Comparison of ENCODE assay signal across 28 mouse cellular contexts in genomic region chr7:45190186-45190585, GRCm38 (mm10). TPM values are rescaled to one million over a fixed set of nuclear protein-coding genes. Genes with fewer than 3 reads are reported as not detected.
"Had no signal": no experiment of that assay in that cellular context is flagged by ENCODE, and none has a peak within 500 bp of the region (broad histone marks: within the 10 kb centered on the region; RNA-seq: fewer than 3 reads in every experiment).

No protein-coding gene starts in this region.

- H3K36me3 ChIP-seq: limb, embryonic 12.5 days; limb, embryonic 15.5 days; midbrain, embryonic 12.5 days; midbrain, embryonic 15.5 days; neural tube, embryonic 12.5 days; neural tube, embryonic 15.5 days; stomach, embryonic 15.5 days had no signal

- DNase-seq: kidney, adult 2 months; kidney, postnatal 25 days; layer of hippocampus, adult 9-11 months; left cerebral cortex, postnatal 4 days; liver, postnatal 0 days; lung, embryonic 14.5 days; lung, postnatal 36 days; right cerebral cortex, postnatal 14 days; spleen, adult 18-20 months; thymus, postnatal 25 days had no signal

- H3K9ac ChIP-seq: limb, embryonic 12.5 days; limb, embryonic 15.5 days; liver, embryonic 14.5 days; liver, postnatal 0 days; lung, embryonic 14.5 days; midbrain, embryonic 12.5 days; midbrain, embryonic 15.5 days; neural tube, embryonic 12.5 days; neural tube, embryonic 15.5 days; stomach, embryonic 15.5 days had no signal

- H3K4me3 ChIP-seq: layer of hippocampus, adult 2 months; limb, embryonic 12.5 days; limb, embryonic 15.5 days; midbrain, embryonic 12.5 days; midbrain, embryonic 15.5 days; neural tube, embryonic 12.5 days; neural tube, embryonic 15.5 days; stomach, embryonic 15.5 days had no signal

- ATAC-seq: liver, postnatal 0 days; lung, postnatal 0 days; midbrain, embryonic 15.5 days had no signal

- H3K4me2 ChIP-seq: limb, embryonic 12.5 days; limb, embryonic 15.5 days; liver, embryonic 11.5 days; lung, embryonic 14.5 days; midbrain, embryonic 12.5 days; midbrain, embryonic 15.5 days; neural tube, embryonic 12.5 days; neural tube, embryonic 15.5 days; stomach, embryonic 15.5 days had no signal

- H3K4me1 ChIP-seq: midbrain, embryonic 15.5 days; neural tube, embryonic 15.5 days had no signal

- H3K27ac ChIP-seq: kidney, postnatal 0 days; layer of hippocampus, adult 2 months; limb, embryonic 12.5 days; limb, embryonic 15.5 days; liver, embryonic 14.5 days; midbrain, embryonic 12.5 days; midbrain, embryonic 15.5 days; neural tube, embryonic 12.5 days; neural tube, embryonic 15.5 days; stomach, embryonic 15.5 days had no signal

- H3K9me3 ChIP-seq: limb, embryonic 12.5 days; limb, embryonic 15.5 days; midbrain, embryonic 12.5 days; midbrain, embryonic 15.5 days; neural tube, embryonic 12.5 days; neural tube, embryonic 15.5 days; stomach, embryonic 15.5 days had no signal

RNA-seq across cellular contexts. Expression of gene Pth2, which starts 9.4 kb away (rescaled TPM):
- total RNA-seq: layer of hippocampus, adult 2 months; layer of hippocampus, postnatal 25 days; left cerebral cortex, adult 18-20 months; left cerebral cortex, postnatal 14 days; left cerebral cortex, postnatal 4 days had no signal
- polyA plus RNA-seq: kidney, adult 2 months; kidney, embryonic 14.5 days; kidney, postnatal 0 days; large intestine, adult 2 months; limb, embryonic 12.5 days; limb, embryonic 15.5 days; liver, embryonic 11.5 days; liver, embryonic 14.5 days; liver, postnatal 0 days; lung, embryonic 14.5 days; lung, postnatal 0 days; neural tube, embryonic 12.5 days; neural tube, embryonic 15.5 days; stomach, embryonic 15.5 days; thymus, postnatal 0 days had no signal

RNA-seq across cellular contexts. Expression of gene Gfy, which starts 10.8 kb away (rescaled TPM):
- polyA plus RNA-seq: kidney, adult 2 months; kidney, embryonic 14.5 days; kidney, postnatal 0 days; large intestine, adult 2 months; limb, embryonic 12.5 days; limb, embryonic 15.5 days; liver, embryonic 11.5 days; liver, embryonic 14.5 days; liver, postnatal 0 days; lung, embryonic 14.5 days; lung, postnatal 0 days; midbrain, embryonic 12.5 days; midbrain, embryonic 15.5 days; neural tube, embryonic 12.5 days; neural tube, embryonic 15.5 days; stomach, embryonic 15.5 days; thymus, postnatal 0 days had no signal

RNA-seq across cellular contexts. Expression of gene Ccdc155, which starts 14.5 kb away (rescaled TPM):
- polyA plus RNA-seq: liver, postnatal 0 days had no signal

RNA-seq across cellular contexts. Expression of gene Dkkl1, which starts 21.8 kb away (rescaled TPM):
- polyA plus RNA-seq: lung, embryonic 14.5 days had no signal
